Mouse (Mus musculus): ENCODE data around the gene Tubb4b.
A peak's percentile ranks its signal among the peaks of the same experiment; 100 is the strongest.

Tubb4b gene

DNA sequence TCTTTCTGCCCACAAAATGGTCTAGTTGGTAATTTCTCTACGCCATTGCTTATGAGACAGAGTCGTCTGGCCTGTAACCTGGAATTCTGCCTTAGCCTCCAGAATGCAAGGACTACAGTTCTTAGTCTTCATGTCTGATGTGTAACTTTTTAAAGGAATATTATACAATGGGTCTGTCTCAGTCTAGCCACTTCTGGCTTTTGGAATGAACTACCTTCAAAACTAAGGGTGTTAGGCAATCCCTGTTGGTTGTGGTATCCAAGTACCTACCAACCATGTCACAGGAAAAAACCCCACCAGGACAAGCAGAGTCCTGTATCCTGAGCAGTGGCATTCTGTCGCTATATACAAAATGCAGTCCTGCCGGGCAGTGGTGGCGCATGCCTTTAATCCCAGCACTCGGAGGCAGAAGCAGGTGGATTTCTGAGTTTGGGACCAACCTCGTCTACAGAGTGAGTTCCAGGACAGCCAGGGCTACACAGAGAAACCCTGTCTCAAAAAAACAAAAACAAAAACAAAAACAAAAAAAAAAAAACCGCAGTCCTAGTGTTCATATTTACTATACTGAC is 1.4 kb upstream of the Tubb4b start:
- DNase-seq (ENCODE audit: inconsistent age in 2 of 2, low spot score in 1 of 2), result peak in 1 of 2 experiments; percentile 51

DNA sequence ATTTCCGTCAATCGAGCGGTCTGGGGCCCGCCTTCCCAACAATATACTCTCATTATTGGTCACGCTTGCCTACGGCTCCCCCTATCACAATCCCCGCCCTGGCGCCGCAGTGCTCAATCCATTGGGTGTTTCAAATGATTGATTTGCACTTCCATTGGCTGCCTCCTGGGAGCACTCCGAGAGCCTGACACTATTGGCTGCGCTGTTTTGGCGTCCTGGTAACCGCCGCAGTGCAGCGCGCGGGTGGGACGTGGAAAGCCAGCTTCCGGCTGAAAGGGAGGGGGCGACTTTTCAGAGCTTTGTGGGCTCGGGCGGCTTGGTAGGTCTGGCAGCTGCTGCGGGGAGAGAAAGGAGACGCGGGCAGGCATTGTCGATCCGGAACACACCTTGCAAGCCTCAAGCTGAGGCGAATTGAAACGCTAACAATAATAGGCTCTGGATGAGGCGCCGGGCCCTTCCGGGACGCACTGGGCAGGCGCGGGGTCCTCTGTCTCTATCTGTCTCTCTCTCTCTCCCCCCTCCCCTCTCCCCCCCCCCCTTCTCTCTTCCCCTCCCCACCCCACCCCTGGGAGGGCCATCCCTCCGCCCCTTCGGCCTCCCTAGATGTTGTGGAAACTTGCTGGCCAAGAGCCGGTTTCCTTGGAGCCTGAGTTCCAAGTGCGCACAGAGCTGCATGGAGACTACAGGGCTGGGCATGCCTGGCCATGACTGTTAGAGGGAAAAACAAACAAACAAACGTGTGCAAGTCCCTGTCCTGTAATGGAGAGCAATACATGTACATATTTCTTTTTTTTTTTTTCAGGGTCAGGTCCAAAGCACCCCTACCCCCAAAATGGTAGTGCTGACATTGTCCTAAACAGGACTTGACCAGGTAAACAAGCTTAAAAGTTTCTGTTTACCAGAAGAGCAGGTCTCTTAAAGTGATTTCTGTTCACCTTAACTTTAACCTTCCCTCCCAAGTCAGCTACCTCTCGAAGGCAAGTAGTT is 557 bp upstream of the Tubb4b start:
- DNase-seq (ENCODE audit: inconsistent age in 2 of 2, low spot score in 1 of 2), result peak; percentile 99

DNA sequence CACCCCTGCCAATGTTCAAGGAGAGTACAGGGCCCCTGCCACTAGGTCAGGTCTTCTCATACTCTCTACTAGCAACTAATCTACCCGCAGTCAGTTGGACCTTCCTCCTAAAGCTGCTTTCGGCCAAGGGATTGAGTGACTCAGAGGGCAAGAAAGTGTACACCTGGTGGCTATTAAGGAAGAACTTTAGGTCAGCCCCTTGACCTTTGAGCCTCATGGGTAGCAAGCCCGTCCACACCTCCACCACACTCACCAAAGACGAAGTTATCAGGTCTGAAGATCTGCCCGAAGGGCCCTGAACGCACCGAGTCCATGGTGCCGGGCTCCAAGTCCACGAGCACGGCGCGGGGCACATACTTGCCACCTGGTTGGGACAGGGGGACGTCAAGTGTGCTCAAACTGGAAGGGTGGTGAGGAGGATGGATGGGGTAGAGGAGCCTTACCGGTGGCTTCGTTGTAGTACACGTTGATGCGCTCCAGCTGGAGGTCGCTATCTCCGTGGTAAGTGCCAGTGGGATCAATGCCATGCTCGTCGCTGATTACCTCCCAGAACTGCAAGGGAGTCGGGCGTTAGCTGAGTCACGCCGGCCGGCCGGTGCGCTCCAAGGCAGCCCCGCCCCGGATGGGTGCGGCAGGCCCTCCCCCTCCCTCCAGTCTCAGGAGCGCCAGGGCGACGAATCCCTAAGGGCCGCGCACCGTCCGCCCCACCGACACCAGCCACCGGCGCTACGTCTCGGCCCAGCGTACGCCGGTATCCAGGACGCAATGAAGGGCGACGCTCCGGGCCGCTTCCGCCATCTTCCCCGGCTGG is 616 bp downstream of the Tubb4b start:
- DNase-seq (ENCODE audit: inconsistent age in 2 of 2, low spot score in 1 of 2), result peak; percentile 94 to 97

DNA sequence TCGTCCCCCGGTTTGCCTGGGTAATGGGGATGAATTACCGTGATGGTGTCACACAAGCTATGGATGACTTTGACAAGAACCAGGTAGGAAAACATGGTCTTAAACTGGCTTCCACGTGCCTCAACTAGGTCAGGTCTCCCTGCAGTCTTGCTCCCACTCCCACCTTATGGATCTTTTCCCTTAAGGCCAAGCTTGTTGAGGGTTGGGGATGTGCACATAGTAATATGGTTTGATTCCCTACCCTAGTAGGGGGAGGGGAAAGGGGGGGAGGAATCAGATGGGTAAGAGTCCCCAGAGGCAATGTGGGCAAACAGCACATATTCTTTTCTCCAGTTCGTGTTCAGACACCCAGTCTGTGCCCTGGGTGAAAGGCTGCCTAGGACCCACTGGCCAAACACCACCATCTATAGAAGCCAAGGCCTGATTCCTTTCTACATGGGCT is 3.1 kb downstream of the Tubb4b start:
- no peak for DNase-seq (ENCODE audit: inconsistent age in 2 of 2, low spot score in 1 of 2)

DNA sequence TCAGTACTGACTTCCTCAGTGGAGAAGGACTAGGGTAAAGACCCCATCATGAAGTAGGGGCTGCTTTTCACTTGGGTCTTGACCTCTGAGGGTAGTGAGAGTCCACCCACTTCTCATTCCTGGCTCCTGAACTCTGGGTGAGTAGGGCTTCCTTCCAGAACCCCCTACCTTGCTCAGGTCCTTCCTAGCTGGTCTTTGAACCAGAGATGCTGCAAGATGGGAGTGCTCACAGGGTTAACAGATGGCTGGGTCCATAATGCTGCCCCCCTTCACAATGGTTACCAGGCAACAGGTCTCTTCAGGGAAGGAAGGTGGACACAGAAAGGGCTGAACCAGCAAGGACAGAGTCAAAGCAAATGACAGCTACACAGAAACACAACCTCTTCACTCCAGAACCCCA is 6.1 kb downstream of the Tubb4b start, which contains the start of gene Fam166a:
TSS of gene Fam166a (plus strand) at position 301 of the 400 bp plus-strand sequence.
- DNase-seq (ENCODE audit: inconsistent age in 2 of 2, low spot score in 1 of 2), result no peak

DNA sequence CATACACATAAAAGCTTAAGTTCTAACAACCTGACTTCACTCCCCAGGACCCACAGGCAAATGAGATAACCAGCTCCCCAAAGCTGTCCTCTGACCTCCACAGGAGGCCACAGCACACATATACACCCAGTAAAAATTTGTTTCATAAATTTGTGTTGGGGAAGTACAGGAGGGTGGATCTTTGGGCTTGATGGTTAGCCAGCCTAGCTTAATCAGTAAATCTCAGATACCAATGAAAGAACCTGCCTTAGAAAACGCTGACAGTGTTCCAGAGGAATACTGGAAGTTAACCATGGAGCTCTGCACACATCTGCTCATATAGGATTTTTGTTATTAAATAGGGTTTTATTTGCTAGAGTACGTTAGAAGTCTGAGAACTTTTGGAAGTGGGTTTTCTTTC is 6.8 kb downstream of the Tubb4b start:
- DNase-seq (ENCODE audit: inconsistent age in 2 of 2, low spot score in 1 of 2), result no peak

DNA sequence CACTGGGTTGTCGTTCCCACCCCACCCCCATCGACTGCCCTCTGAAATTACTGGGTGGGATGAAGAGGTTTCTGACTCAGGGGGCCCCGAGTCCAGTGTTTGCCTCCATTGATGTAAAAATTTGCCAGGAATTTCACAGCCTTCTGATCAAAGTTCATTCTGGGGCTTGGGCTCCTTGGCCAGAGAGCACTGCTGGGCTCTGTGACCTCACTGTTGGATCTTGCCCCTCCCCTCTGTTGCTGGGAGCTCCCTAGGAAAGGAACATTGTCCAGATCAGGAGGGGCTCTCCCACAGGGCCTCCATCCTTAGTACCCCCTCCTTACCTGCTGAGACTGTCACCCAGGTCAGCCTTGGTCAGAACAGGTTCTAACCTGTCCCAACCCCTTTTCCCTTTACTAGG is 10.1 kb downstream of the Tubb4b start, which contains the start of gene Stpg3:
TSS of gene Stpg3 (minus strand) at position 194 of the 400 bp plus-strand sequence.
- DNase-seq (ENCODE audit: inconsistent age in 2 of 2, low spot score in 1 of 2), result no peak

DNA sequence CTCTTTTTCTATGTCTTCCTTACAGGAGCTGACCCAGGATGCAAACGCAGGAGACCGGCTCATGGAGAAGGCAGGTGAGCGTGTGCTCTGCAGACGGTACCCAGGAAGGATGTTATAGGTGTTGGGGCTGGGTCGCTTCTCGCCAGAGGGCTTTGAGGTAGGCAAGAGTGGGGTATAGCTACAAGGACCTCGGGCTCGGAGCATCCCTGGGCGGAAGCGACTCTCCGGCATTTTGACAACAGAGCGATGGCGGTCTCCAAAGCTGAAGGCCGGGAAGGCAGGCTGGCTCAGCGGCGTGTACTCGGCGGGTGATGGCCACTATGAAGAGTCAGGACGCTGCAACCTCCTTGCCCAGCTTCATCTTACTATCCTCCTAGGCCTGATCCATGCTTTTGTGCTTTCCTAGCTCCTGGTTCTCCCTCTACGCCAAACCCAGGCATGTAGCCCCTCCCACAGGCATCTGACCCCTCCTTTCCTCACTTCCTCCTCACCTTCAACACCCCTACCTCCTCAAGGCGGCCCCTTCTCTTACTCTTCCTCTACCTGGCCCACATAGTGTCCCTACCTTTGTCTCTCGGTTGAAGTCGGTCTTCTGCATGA is 11.1 kb downstream of the Tubb4b start:
- no peak for DNase-seq (ENCODE audit: inconsistent age in 2 of 2, low spot score in 1 of 2)

DNA sequence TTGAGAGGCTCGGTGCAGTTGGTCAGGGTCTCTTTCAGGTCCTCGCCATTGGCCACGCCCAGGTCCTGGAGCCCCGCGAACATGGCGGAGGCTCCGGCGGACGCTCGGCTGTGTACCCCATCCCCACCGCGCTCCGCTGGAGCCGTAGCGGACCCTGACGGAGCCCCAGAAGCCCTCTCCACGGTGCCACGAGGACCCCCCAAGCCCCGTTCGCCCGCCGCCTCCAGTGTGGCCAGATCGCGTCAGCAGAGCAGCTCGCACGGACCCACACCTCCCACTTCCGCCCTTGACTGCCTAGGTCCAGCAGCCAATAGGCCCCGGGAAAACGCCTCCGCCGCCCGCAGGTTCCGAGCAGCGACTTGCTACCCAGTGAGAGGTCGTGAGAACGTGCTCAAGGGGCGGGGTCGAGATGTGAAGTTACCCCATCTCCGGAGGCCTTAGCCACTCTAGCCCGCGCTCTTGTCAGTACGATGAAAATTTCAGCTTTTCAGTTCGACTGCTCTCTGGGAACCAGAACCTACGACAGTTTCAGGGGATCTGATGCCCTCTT is 13.3 kb downstream of the Tubb4b start, which contains the start of gene Nelfb:
TSS of gene Nelfb (minus strand) at position 369 of the 550 bp plus-strand sequence.
- DNase-seq (ENCODE audit: inconsistent age in 2 of 2, low spot score in 1 of 2), result peak; percentile 91 to 98

DNA sequence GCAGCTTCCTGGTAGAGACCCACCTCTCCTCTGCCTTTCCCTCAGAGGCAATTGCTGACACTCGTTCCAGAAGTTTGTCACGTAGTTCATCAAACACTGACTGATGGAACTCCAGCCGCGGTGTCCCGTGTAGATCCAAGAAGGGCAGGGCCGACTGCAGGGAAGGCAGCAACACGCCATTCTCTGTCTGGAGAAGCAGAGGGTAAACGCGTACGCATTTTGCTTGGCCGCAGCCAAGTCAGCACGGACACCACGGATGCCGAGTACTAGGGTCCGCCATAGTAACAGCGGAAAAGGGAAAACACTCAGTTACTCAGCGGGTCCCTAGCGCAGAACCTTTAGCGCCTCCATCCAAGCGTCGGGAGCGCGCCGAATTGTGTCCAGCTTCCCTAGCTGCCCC is 13.8 kb downstream of the Tubb4b start:
- no peak for DNase-seq (ENCODE audit: inconsistent age in 2 of 2, low spot score in 1 of 2)

DNA sequence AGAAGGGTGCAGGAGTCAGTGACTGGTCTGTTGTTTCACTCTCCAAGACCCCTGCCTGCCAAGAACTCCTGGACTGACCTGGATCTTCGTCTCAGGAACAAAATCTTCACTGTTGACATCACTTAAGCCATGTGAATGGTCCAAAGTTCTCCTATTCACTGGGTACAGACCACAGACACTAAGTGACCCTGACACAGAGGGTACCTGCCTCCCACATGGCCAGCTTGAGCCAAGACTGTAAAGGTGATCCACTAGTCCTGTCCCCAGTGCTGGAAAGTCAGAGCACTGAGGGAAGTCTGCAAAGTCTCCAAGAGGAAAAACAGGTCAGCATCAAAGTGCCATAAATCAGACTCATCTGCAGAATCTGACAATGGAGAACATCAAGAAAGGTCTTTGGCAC is 16.9 kb downstream of the Tubb4b start:
- no peak for DNase-seq (ENCODE audit: inconsistent age in 2 of 2, low spot score in 1 of 2)

DNA sequence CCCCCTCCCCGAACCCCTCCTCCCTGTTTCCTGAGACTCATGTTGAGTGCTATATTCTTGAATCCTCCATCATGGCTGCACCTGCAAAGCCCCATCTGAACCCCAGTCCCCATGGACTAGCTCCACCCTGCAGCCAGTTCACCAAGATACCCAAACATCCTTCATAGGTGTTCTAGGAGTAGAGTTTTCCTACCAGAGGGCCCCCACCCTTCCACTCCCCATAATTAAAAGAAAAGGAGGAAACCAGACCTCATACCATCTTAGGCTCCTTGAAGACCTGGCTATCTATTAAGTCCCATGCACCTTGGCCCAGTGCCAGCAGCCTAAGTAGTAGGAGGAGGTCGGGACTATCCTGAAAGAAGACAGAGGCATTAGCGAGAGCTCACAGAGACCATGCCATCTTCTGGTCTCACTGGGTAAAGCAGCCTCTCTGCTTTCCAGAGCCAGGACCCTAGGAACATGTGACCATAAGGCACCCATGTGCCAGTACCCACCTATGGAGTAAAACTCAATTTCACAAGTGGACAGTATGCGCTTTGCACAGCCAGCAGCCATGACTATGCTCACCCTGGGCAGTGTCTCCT is 20.8 kb downstream of the Tubb4b start:
- no peak for DNase-seq (ENCODE audit: inconsistent age in 2 of 2, low spot score in 1 of 2)

DNA sequence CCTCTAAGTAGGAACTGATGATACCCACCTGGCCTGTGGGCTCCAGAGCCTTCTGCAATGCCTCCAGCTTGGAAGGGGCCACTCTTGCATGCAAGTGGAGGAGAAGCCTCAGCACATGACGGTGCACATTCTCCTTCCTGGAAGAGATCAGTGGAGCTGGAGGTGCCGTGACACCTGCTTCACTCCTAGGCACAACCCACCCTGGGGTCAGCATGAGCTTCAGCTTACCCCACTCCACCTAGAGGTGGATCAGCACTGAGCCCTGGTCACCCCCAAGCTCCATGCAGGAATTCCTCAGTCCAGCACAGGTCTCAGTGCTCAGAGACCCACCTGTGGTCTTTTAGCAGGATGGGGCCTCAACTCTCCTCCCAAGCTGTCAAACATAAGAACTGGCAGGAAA is 23.9 kb downstream of the Tubb4b start:
- no peak for DNase-seq (ENCODE audit: inconsistent age in 2 of 2, low spot score in 1 of 2)

DNA sequence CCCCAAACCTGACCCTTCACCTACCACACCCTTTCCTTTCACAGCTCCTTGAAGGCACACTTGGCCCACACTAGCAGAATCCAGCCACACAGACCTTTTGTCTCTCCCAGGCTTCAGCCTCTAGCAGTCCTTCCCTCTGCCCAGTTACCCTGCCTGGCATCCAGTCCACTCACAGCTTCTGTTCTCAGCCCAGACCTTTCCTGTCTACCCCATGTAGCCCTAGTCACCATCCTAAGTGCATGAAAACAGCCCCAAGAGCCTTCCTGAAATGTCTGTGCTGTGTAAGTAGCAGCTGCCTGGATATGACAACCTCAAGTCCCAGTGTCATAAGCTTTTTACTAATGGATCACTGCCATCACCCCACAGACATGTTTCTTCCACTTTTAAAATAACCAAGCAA is 26.6 kb downstream of the Tubb4b start:
- DNase-seq (ENCODE audit: inconsistent age in 2 of 2, low spot score in 1 of 2), result no peak

DNA sequence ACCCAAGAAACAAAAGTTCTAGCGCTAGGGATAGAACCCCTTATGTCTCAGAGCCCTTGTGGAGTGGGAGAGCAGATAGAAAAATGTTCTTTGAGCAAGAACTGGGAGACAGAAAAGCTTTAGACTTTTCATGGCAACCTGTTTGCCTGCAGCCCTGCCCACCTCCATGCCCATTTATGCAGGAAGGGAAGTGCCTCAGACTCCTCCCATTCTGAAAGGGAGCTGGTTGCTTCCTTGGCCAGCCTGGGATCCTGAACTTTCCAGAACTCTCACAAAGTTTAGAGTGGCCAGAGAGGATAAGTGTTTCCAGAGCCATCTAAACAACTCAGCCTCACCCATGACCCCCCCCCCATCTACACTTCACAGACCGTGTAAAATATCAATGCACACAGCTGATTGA is 27.3 kb downstream of the Tubb4b start:
- no peak for DNase-seq (ENCODE audit: inconsistent age in 2 of 2, low spot score in 1 of 2)

DNA sequence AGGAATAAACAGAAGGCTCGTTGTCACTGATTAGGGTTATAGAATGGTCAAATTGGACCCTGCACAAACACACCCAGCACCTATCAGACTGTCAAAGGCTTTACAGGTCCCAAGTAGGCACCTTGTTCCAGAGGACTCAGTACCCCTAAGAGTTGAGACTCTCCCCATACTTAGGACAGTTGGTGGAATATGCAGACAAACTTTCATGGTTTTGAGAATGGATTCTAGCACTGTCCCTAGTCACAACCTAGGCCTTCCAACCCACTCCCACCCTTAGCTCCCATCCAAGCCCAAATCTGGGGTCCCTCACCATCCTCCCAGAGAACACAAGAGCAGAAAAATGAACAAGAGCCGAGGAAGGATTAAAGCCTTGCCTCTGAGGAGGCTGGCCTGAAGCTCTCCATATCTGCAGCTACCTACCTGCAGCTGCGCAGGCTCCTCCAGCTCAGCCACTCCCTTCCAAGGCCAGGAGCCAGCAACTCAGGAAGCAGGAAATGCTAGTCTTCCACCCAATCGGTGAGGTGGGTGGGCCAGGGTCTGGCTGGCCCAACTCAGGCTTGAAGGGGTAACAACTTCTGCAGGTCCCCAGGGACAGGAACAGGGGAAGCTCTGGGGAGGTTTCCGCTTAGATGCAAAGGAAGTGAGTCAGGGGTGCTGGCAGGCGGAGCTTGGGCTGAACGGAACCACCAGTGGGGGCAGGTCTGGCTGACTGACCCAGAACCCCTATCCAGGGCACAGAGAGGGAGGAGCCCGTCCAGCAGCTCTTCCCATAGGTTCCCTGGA is 28.1 kb downstream of the Tubb4b start, which contains the start of gene Tor4a:
TSS of gene Tor4a (minus strand) at position 715 of the 783 bp plus-strand sequence.
- peak; percentile 91 to 96 for DNase-seq (ENCODE audit: inconsistent age in 2 of 2, low spot score in 1 of 2)

DNA sequence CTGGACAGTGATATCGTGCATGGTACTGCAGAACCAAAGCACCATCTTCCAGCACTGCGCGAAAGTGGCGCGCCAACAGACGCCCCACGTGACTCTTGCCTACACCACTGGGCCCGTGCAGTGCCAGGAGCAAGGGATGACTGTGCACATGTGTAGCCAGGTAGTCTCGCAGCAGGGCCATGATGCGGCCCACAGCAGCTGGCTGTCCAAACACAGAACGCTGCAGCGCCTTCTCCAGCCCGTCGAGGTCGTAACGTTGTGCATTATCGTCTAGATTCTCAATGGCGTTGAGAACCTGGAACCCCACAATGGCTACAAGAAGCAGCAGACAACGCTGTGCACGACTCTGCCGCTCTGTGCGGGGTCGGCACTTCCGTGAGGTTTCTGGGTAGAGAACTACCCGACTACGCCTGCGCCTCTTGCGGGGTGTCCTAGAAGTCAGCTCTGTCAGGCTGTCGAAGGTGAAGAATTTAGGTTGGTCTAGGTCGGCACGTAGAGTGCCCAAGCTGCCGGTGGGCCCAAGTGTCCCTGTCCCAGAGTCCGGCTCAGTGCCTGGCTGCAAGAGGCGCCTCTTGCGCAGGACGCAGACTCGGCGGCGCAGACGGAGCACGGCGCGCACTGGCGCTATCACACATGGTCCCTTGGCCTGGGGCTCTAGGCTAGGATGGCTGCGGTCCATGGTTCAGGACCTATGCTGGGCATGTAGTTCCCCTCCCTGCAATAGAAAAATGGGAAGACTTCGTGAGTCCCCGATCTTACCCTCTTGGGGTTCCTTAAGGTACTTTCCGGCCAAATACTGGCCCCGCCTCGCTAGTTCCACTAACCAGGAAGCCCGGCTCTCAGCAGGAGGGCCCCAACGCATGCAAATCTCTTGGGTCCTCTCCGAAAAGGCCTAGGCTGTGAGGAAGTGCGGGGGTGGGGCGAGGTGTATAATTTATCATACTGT is 29.0 kb downstream of the Tubb4b start:
- peak; percentile 78 to 93 for DNase-seq (ENCODE audit: inconsistent age in 2 of 2, low spot score in 1 of 2)

Data from adrenal gland, adult (tissue).